Mouse (Mus musculus) stomach, embryonic 14.5 days (tissue): Measurements from ENCODE around the gene Ccdc184. TPM values are rescaled to one million over a fixed set of nuclear protein-coding genes. Genes with fewer than 3 reads are reported as not detected.

Experiments
- ATAC-seq: fragments of 200-750 bp; cut with Nextera tagmentation; 2 replicates; pipeline ENCODE4 v1.8.0; 2017; ENCODE audit warnings: low read depth, moderate TSS enrichment; ENCODE audit not compliant: insufficient number of reproducible peaks, insufficient read depth, low FRiP score
- H3K27ac ChIP-seq: fragments of 300-500 bp; sonication (generic); 2 replicates; pipeline ENCODE4 v1.5.1; 2014; ENCODE audit warnings: mild to moderate bottlenecking, low read length, moderate library complexity, mixed read lengths
- H3K27me3 ChIP-seq: fragments of 300-500 bp; sonication (generic); 2 replicates; pipeline ENCODE4 v1.6.1; 2014; ENCODE audit warnings: low read length, control low read depth, mixed read lengths; ENCODE audit not compliant: control insufficient read depth, insufficient read depth
- H3K36me3 ChIP-seq: fragments of 300-500 bp; sonication (generic); 2 replicates; pipeline ENCODE4 v1.6.1; 2014; ENCODE audit warnings: mild to moderate bottlenecking, control low read depth, low read length, moderate library complexity, mixed read lengths; ENCODE audit not compliant: control insufficient read depth, insufficient read depth
- H3K4me1 ChIP-seq: fragments of 300-500 bp; sonication (generic); 2 replicates; pipeline ENCODE4 v1.6.1; 2014; ENCODE audit warnings: low read length, control low read depth, mixed read lengths; ENCODE audit not compliant: control insufficient read depth, insufficient read depth
- H3K4me2 ChIP-seq: fragments of 300-500 bp; sonication (generic); replicated peaks from 2 replicates; pipeline ENCODE4 v1.6.1; 2014; ENCODE audit warnings: low read depth, low read length, control low read depth
- H3K4me3 ChIP-seq: fragments of 300-500 bp; sonication (generic); 2 replicates; pipeline ENCODE4 v1.5.1; 2014; ENCODE audit warnings: low read depth, low read length, control low read depth
- H3K9ac ChIP-seq: fragments of 300-500 bp; sonication (generic); replicated peaks from 2 replicates; pipeline ENCODE4 v1.6.1; 2014; ENCODE audit warnings: low read depth, mild to moderate bottlenecking, control low read depth, low read length, moderate library complexity, mixed read lengths
- H3K9me3 ChIP-seq: fragments of 300-500 bp; sonication (generic); 2 replicates; pipeline ENCODE4 v1.6.1; 2016; ENCODE audit warnings: low read depth, low read length, control low read depth; ENCODE audit not compliant: control insufficient read depth
- WGBS: fragments of 180-500 bp; shearing (Covaris S2); extraction: QIAGEN DNeasy Blood & Tissue Kit; methylation state at CpG from one replicate; pipeline ENCODE4 v1.1.7; 2014; 5-methylcytosine and 5-hydroxymethylcytosine counted together
- polyA plus RNA-seq: library from polyadenylated mRNA; unstranded; fragments of >200 nt; fragmentation: Nextera tagmentation; extraction: Ambion mirVana; gene quantifications from 2 replicates; pipeline ENCODE4 v1.2.1, GENCODE M21; 2014

Ccdc184 gene
- polyA plus RNA-seq, 1 experiment from 2014 or later = 2.4 TPM

DNA sequence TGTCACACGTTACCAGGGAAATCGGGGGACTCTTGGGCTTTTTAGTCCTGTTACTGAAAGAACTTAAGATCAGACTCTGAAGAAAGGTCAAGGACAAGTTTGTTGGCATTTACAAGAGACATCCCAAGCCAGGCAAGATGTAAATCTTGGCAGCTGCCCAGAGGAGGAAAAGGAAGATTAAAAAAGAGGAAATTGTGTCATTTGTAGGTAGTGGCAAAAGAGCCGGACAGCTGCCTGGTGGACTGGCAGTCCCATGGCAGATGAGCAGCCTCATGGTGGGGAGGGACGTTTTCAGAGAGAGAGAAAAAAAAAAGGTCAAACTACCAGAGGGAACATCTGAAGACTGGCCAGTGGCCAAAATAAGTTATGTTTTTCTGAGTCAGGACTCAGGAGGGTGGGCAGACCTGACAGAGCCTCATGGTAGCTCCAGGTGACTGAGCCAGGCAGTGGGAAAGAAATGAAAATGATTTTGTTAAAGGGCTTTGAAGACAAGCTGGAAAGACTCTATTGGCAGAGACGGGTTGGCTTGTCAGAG is 46.4 kb downstream of the Ccdc184 start:
- Histone ChIP-seq H3K36me3 (no peaks in the 10 kb centered on the region), H3K4me3 (no peak overlapping the region), H3K9ac (no peak overlapping the region), H3K27me3 (no peaks in the 10 kb centered on the region), H3K4me2 (no peak overlapping the region), H3K4me1 (no peaks in the 10 kb centered on the region), H3K9me3 (no peaks in the 10 kb centered on the region), H3K27ac (no peak overlapping the region)
- ATAC-seq = no peak
- 72% methylated on average over 5 of the region's 5 CpGs for WGBS

DNA sequence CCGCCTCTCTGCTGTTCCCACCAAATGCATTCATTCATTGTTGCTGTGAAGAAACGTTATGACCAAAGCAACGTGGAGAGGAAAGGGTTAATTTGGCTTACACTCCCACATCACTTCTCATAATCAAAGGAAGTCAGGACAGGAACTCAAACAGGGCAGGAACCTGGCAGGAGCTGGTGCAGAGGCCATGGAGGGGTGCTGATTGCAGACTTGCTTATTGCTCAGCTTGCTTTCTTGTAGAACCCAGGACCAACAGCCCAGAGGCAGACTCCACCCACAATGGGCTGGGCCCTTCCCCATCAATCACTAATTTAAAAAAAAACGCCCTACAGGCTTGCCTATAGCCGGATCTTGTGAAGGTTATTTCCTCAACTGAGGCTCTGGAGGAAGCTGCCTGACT is 47.2 kb downstream of the Ccdc184 start:
- Histone ChIP-seq H3K4me2 (no peak overlapping the region), H3K9ac (no peak overlapping the region), H3K9me3 (no peaks in the 10 kb centered on the region), H3K36me3 (no peaks in the 10 kb centered on the region), H3K27me3 (no peaks in the 10 kb centered on the region), H3K4me3 (no peak overlapping the region), H3K4me1 (no peaks in the 10 kb centered on the region), H3K27ac (no peak overlapping the region)
- 60% methylated on average over 5 of the region's 5 CpGs for WGBS
- ATAC-seq = no peak

Other genes starting within 250 kb of the Ccdc184 start
- gene Tmem106c, start 203.0 kb upstream of the Ccdc184 start, polyA plus RNA-seq = 37.2 and 43.0 TPM in 2 replicates
- gene Col2a1, start 162.5 kb upstream of the Ccdc184 start, polyA plus RNA-seq = 2.5 and 3.1 TPM in 2 replicates
- 29.6 and 33.7 TPM in 2 replicates for gene Pfkm, start 74.6 kb upstream of the Ccdc184 start, polyA plus RNA-seq
- 35.5 and 35.8 TPM in 2 replicates for gene Senp1, start 73.4 kb upstream of the Ccdc184 start, polyA plus RNA-seq
- gene Asb8, start 1.5 kb upstream of the Ccdc184 start, polyA plus RNA-seq = 47.6 and 51.7 TPM in 2 replicates
- not detected in 2 replicates for gene Olfr288, start 28.4 kb downstream of the Ccdc184 start, polyA plus RNA-seq
- not detected in 2 replicates for gene Gm44579, start 53.8 kb downstream of the Ccdc184 start, polyA plus RNA-seq
- gene Olfr287, start 53.9 kb downstream of the Ccdc184 start, polyA plus RNA-seq = not detected in 2 replicates
- gene Olfr286, start 67.3 kb downstream of the Ccdc184 start, polyA plus RNA-seq = not detected in 2 replicates
- gene H1fnt, start 90.1 kb downstream of the Ccdc184 start, polyA plus RNA-seq = not detected in 2 replicates
- 0.74 and 0.87 TPM in 2 replicates for gene Zfp641, start 129.0 kb downstream of the Ccdc184 start, polyA plus RNA-seq
- gene Olfr285, start 150.2 kb downstream of the Ccdc184 start, polyA plus RNA-seq = not detected in 2 replicates
- gene Olfr284, start 173.8 kb downstream of the Ccdc184 start, polyA plus RNA-seq = not detected in 2 replicates
- gene Olfr283, start 213.8 kb downstream of the Ccdc184 start, polyA plus RNA-seq = not detected in 2 replicates